Mouse (Mus musculus) CH12.LX (cell line): ENCODE results near the gene Thnsl1. TPM values are rescaled to one million over a fixed set of nuclear protein-coding genes. Genes with fewer than 3 reads are reported as not detected.

Experiments used
- DNase-seq: peaks from one replicate; pipeline ENCODE4 v3.0.0-alpha.2; 2013; ENCODE audit errors: extremely low read depth
- H3K27ac ChIP-seq: 2 replicates; pipeline ENCODE4 v1.5.1; 2012; ENCODE audit warnings: low read depth, mild to moderate bottlenecking, control low read depth, moderate library complexity; ENCODE audit not compliant: insufficient read depth
- H3K27me3 ChIP-seq: replicated peaks from 2 replicates; pipeline ENCODE3; 2012; ENCODE audit warnings: inconsistent platforms
- H3K36me3 ChIP-seq, 2 experiments: replicated peaks in 1 of 2; 2 replicates each; pipeline versions ENCODE3 to v1.6.1; 2012; ENCODE audit warnings: inconsistent platforms in 1 of 2, low read length in 1 of 2, mild to moderate bottlenecking in 1 of 2, mixed read lengths in 1 of 2, moderate library complexity in 1 of 2; ENCODE audit not compliant: control insufficient read depth in 1 of 2, insufficient read depth in 1 of 2
- H3K4me1 ChIP-seq, 2 experiments: 2 replicates each; pipeline ENCODE4 v1.6.1; 2012; ENCODE audit warnings: inconsistent platforms in 1 of 2, moderate library complexity in 1 of 2; ENCODE audit not compliant: insufficient read depth in 2 of 2, control insufficient read depth in 1 of 2
- H3K4me2 ChIP-seq: 2 replicates; pipeline ENCODE4 v1.6.1; 2012; ENCODE audit warnings: low read depth, mild to moderate bottlenecking, control low read depth; ENCODE audit not compliant: poor library complexity, insufficient read depth, severe bottlenecking
- H3K4me3 ChIP-seq, 3 experiments: fragments of 150-350 bp in 1 of 3; sonication (generic) in 1 of 3; replicated peaks in 1 of 3; 2 replicates each; pipeline versions ENCODE3 to v1.5.1; 2011 to 2012; ENCODE audit warnings: low read depth in 2 of 3, low read length in 2 of 3, mild to moderate bottlenecking in 2 of 3, moderate library complexity in 2 of 3, control low read depth in 1 of 3, improper control_type of control experiment in 1 of 3, inconsistent platforms in 1 of 3, mixed read lengths in 1 of 3; ENCODE audit not compliant: poor library complexity in 1 of 3
- H3K79me2 ChIP-seq: replicated peaks from 2 replicates; pipeline ENCODE4 v1.6.1; 2012; ENCODE audit warnings: mild to moderate bottlenecking, moderate library complexity; ENCODE audit not compliant: control insufficient read depth, poor library complexity, insufficient read depth, severe bottlenecking; ENCODE audit errors: extremely low read depth
- H3K9ac ChIP-seq: 2 replicates; pipeline ENCODE4 v1.6.1; 2012; ENCODE audit warnings: low read depth, mild to moderate bottlenecking, control low read depth, moderate library complexity; ENCODE audit not compliant: insufficient read depth
- H3K9me3 ChIP-seq: replicated peaks from 2 replicates; pipeline ENCODE3; 2012; ENCODE audit warnings: low read length, inconsistent platforms, mixed read lengths
- BHLHE40 ChIP-seq: IDR thresholded peaks from 2 replicates; pipeline ENCODE4 v1.6.1; 2011; ENCODE audit warnings: mild to moderate bottlenecking, low read depth, low read length, improper control_type of control experiment
- CTCF ChIP-seq, 2 experiments: IDR thresholded peaks in 1 of 2; conservative IDR thresholded peaks in 1 of 2; 2 replicates each; pipeline ENCODE4 v1.5.1; 2011 to 2012; ENCODE audit warnings: low read depth in 2 of 2, low read length in 2 of 2, improper control_type of control experiment in 1 of 2, inconsistent platforms in 1 of 2, mild to moderate bottlenecking in 1 of 2, moderate library complexity in 1 of 2
- ELF1 ChIP-seq: IDR thresholded peaks from 2 replicates; pipeline ENCODE4 v1.6.1; 2014; ENCODE audit warnings: low read depth, mild to moderate bottlenecking, inconsistent platforms, low read length, improper control_type of control experiment
- EP300 ChIP-seq: IDR thresholded peaks from 2 replicates; pipeline ENCODE4 v1.6.1; 2011; ENCODE audit warnings: low read length, improper control_type of control experiment
- HCFC1 ChIP-seq: IDR thresholded peaks from 2 replicates; pipeline ENCODE4 v1.6.1; 2012; ENCODE audit warnings: low read depth, mild to moderate bottlenecking, inconsistent platforms, low read length, improper control_type of control experiment
- IRF4 ChIP-seq: IDR thresholded peaks from 2 replicates; pipeline ENCODE4 v1.6.1; 2014; ENCODE audit warnings: low read depth, mild to moderate bottlenecking, inconsistent platforms, low read length, improper control_type of control experiment
- JUN ChIP-seq: IDR thresholded peaks from 2 replicates; pipeline ENCODE4 v1.6.1; 2011; ENCODE audit warnings: low read depth, mild to moderate bottlenecking, low read length, improper control_type of control experiment, moderate library complexity; ENCODE audit not compliant: insufficient read depth
- MAFK ChIP-seq: IDR thresholded peaks from 2 replicates; pipeline ENCODE4 v1.6.1; 2011; ENCODE audit warnings: low read length, improper control_type of control experiment; ENCODE audit not compliant: insufficient replicate concordance
- MAX ChIP-seq: IDR thresholded peaks from 2 replicates; pipeline ENCODE4 v1.6.1; 2011; ENCODE audit warnings: low read length, improper control_type of control experiment
- MAZ ChIP-seq: IDR thresholded peaks from 2 replicates; pipeline ENCODE4 v1.6.1; 2012; ENCODE audit warnings: low read depth, mild to moderate bottlenecking, inconsistent platforms, low read length, improper control_type of control experiment, moderate library complexity
- MEF2A ChIP-seq: IDR thresholded peaks from 2 replicates; pipeline ENCODE4 v1.6.1; 2014; ENCODE audit warnings: low read depth, mild to moderate bottlenecking, inconsistent platforms, low read length, improper control_type of control experiment, borderline replicate concordance
- MXI1 ChIP-seq: IDR thresholded peaks from 2 replicates; pipeline ENCODE4 v1.6.1; 2011; ENCODE audit warnings: mild to moderate bottlenecking, low read depth, low read length, improper control_type of control experiment
- POLR2A ChIP-seq: IDR thresholded peaks from 2 replicates; pipeline ENCODE4 v1.6.1; 2011; ENCODE audit warnings: low read depth, mild to moderate bottlenecking, improper control_type of control experiment, low read length
- POLR2AphosphoS2 ChIP-seq: IDR thresholded peaks from 2 replicates; pipeline ENCODE4 v1.6.1; 2011; ENCODE audit warnings: low read depth, low read length, improper control_type of control experiment
- RAD21 ChIP-seq: IDR thresholded peaks from 2 replicates; pipeline ENCODE4 v1.6.1; 2011; ENCODE audit warnings: low read depth, mild to moderate bottlenecking, low read length, improper control_type of control experiment, moderate library complexity
- RCOR1 ChIP-seq: conservative IDR thresholded peaks from 2 replicates; pipeline ENCODE4 v1.6.1; 2012; ENCODE audit warnings: low read depth, mild to moderate bottlenecking, inconsistent platforms, low read length, improper control_type of control experiment
- SIN3A ChIP-seq: IDR thresholded peaks from 2 replicates; pipeline ENCODE4 v1.6.1; 2012; ENCODE audit warnings: low read length, improper control_type of control experiment, inconsistent platforms
- SMC3 ChIP-seq: IDR thresholded peaks from 2 replicates; pipeline ENCODE4 v1.6.1; 2011; ENCODE audit warnings: low read depth, low read length, improper control_type of control experiment
- TBP ChIP-seq: conservative IDR thresholded peaks from 2 replicates; pipeline ENCODE4 v1.6.1; 2011; ENCODE audit warnings: low read depth, low read length, improper control_type of control experiment
- TCF12 ChIP-seq: IDR thresholded peaks from 2 replicates; pipeline ENCODE4 v1.6.1; 2014; ENCODE audit warnings: low read depth, mild to moderate bottlenecking, inconsistent platforms, low read length, improper control_type of control experiment
- USF1 ChIP-seq: IDR thresholded peaks from 2 replicates; pipeline ENCODE4 v1.6.1; 2014; ENCODE audit warnings: low read depth, mild to moderate bottlenecking, inconsistent platforms, low read length, improper control_type of control experiment
- ZKSCAN1 ChIP-seq: IDR thresholded peaks from 2 replicates; pipeline ENCODE4 v1.6.1; 2012; ENCODE audit warnings: low read depth, inconsistent platforms, low read length, improper control_type of control experiment, borderline replicate concordance
- dilution Hi-C: fragments of 300-500 bp; cut with MboI; formaldehyde crosslinking; loops from 2 replicates; pipeline ENCODE4 v1.14.3; 2020; ENCODE audit warnings: low sequenced_read_pairs; ENCODE audit not compliant: extremely low pct_unique_long_range_greater_than_20kb, extremely low pct_ligation_motif_present
- in situ Hi-C: fragments of 300-500 bp; cut with MboI; formaldehyde crosslinking; loops from 3 replicates; pipeline ENCODE4 v1.14.3; 2019; ENCODE audit warnings: low sequenced_read_pairs, low pct_ligation_motif_present, low pct_unique_long_range_greater_than_20kb, mixed read lengths
- polyA plus RNA-seq: library from polyadenylated mRNA; unstranded; fragments of >175 nt; gene quantifications from 2 replicates; pipeline ENCODE4 v1.2.1, GENCODE M21; 2012; ENCODE audit warnings: low read depth; ENCODE audit not compliant: insufficient read length
- total RNA-seq, 2 experiments: library from RNA; depleted of rRNA; stranded (reverse); fragments of 300-350 nt in 1 of 2; fragments of >200 nt in 1 of 2; gene quantifications; 2 replicates each; pipeline ENCODE4 v1.2.3; 2012 to 2014

Thnsl1 gene
- total and polyA plus RNA-seq, 3 experiments: 5.0 to 6.2 (median 6.1) TPM

GRCm38 (mm10) chr2:21214322-21214721, 8.8 kb downstream of the Thnsl1 start:
- no peak overlapping the region for H3K4me2 ChIP-seq
- TF ChIP-seq ZKSCAN1 (no peak), CTCF (conservative IDR thresholded peaks at IDR 0.05 in 1 of 2, IDR thresholded peaks at IDR 0.05 in 1 of 2; ENCODE audit: low read depth in 2 of 2, low read length in 2 of 2) (peak in 1 of 2 experiments; percentile 49; a peak in 2 of 4 replicates), MAZ (no peak), TBP (no peak), ELF1 (no peak), POLR2AphosphoS2 (no peak), USF1 (no peak), MEF2A (no peak), SMC3 (peak; percentile 52), RAD21 (peak; percentile 27)
- H3K4me1 ChIP-seq: peaks cover 4 to 9% of the 10 kb centered on the region in 2 experiments; a peak in 3 of 4 replicates
- dilution Hi-C loops: no loop called here
- H3K27me3 ChIP-seq: no peaks in the 10 kb centered on the region
- H3K4me3 ChIP-seq: no peak overlapping the region
- in situ Hi-C loops: no loop called here
- H3K27ac ChIP-seq: no peak overlapping the region
- no peaks in the 10 kb centered on the region for H3K9me3 ChIP-seq
- no peak overlapping the region for H3K9ac ChIP-seq
- peaks cover 2 to 36% of the 10 kb centered on the region in 2 experiments for H3K36me3 ChIP-seq
- DNase-seq: no peak
- no peaks in the 10 kb centered on the region for H3K79me2 ChIP-seq

- Histone ChIP-seq H3K9ac (no peak overlapping the region), H3K4me3 (no peak overlapping the region), H3K36me3 (peaks cover 2 to 35% of the 10 kb centered on the region in 2 experiments), H3K9me3 (no peaks in the 10 kb centered on the region), H3K79me2 (no peaks in the 10 kb centered on the region), H3K27ac (no peak overlapping the region), H3K4me2 (no peak overlapping the region), H3K4me1 (peaks cover 4 to 9% of the 10 kb centered on the region in 2 experiments; a peak in 3 of 4 replicates), H3K27me3 (no peaks in the 10 kb centered on the region)
- dilution Hi-C loops: no loop called here
- in situ Hi-C loops: no loop called here
- TF ChIP-seq USF1: no peak
- no peak for TF ChIP-seq MXI1
- TF ChIP-seq RCOR1: no peak
- no peak for TF ChIP-seq MAFK
- no peak for TF ChIP-seq MAX
- no peak for TF ChIP-seq POLR2A
- TF ChIP-seq IRF4: no peak
- TF ChIP-seq SIN3A: no peak
- TF ChIP-seq POLR2AphosphoS2: no peak
- TF ChIP-seq ELF1: no peak
- TF ChIP-seq SMC3: no peak
- TF ChIP-seq JUN: no peak
- no peak for TF ChIP-seq EP300
- no peak for TF ChIP-seq BHLHE40
- TF ChIP-seq HCFC1: no peak
- TF ChIP-seq TCF12: no peak
- no peak for DNase-seq
Measured at GRCm38 (mm10) chr2:21215284-21215683, 9.8 kb downstream of the Thnsl1 start.
